Mouse (Mus musculus) hindbrain, embryonic 10.5 days (tissue): Measurements from ENCODE around the gene Pde4a. TPM values are rescaled to one million over a fixed set of nuclear protein-coding genes. Genes with fewer than 3 reads are reported as not detected.
"Not testable (repeated sequence)": the region's sequence is repeated elsewhere in the genome, so short reads cannot be mapped to it uniquely, and the experiment has no call there.

Source experiments
- DNase-seq: peaks from one replicate; pipeline ENCODE4 v3.0.0-alpha.2; 2017; ENCODE audit warnings: low spot score
- H3K27ac ChIP-seq: fragments of 300-500 bp; sonication (generic); 2 replicates; pipeline ENCODE4 v1.5.1; 2016; ENCODE audit warnings: mild to moderate bottlenecking, moderate library complexity
- H3K27me3 ChIP-seq: fragments of 300-500 bp; sonication (generic); 2 replicates; pipeline ENCODE4 v1.6.1; 2016; ENCODE audit warnings: mild to moderate bottlenecking; ENCODE audit not compliant: poor library complexity, insufficient read depth, severe bottlenecking
- H3K36me3 ChIP-seq: fragments of 300-500 bp; sonication (generic); 2 replicates; pipeline ENCODE4 v1.6.1; 2016; ENCODE audit warnings: mild to moderate bottlenecking, moderate library complexity
- H3K4me1 ChIP-seq: fragments of 300-500 bp; sonication (generic); replicated peaks from 2 replicates; pipeline ENCODE4 v1.6.1; 2016; ENCODE audit warnings: mild to moderate bottlenecking
- H3K4me3 ChIP-seq: fragments of 300-500 bp; sonication (generic); 2 replicates; pipeline ENCODE4 v1.5.1; 2016; ENCODE audit warnings: mild to moderate bottlenecking, moderate library complexity
- H3K9me3 ChIP-seq: fragments of 300-500 bp; sonication (generic); 2 replicates; pipeline ENCODE4 v1.6.1; 2016; ENCODE audit warnings: mild to moderate bottlenecking, moderate library complexity
- WGBS: fragments of 180-500 bp; shearing (Covaris S2); methylation state at CpG from one replicate; pipeline ENCODE4 v1.1.7; 2016; 5-methylcytosine and 5-hydroxymethylcytosine counted together
- polyA plus RNA-seq: library from polyadenylated mRNA; unstranded; fragments of >200 nt; fragmentation: Nextera tagmentation; extraction: Ambion mirVana; gene quantifications from 2 replicates; pipeline ENCODE4 v1.2.1, GENCODE M21; 2016

Pde4a gene
- polyA plus RNA-seq, 1 experiment from 2014 or later = 6.5 TPM

- Histone ChIP-seq H3K36me3 (no peaks in the 10 kb centered on the region), H3K27me3 (peaks cover 80% of the 10 kb centered on the region), H3K9me3 (no peaks in the 10 kb centered on the region), H3K4me1 (peaks cover 23% of the 10 kb centered on the region), H3K27ac (no peak overlapping the region), H3K4me3 (no peak overlapping the region)
- WGBS = 34% methylated on average over 17 of the region's 17 CpGs
- DNase-seq = no peak
Observed at GRCm38 (mm10) chr9:21249629-21250508, 84.4 kb downstream of the Pde4a start.

- 67% methylated on average over 2 of the region's 2 CpGs for WGBS
- H3K27me3 ChIP-seq = peaks cover 73% of the 10 kb centered on the region
- no peak overlapping the region for H3K27ac ChIP-seq
- H3K36me3 ChIP-seq = no peaks in the 10 kb centered on the region
- H3K4me3 ChIP-seq = no peak overlapping the region
- H3K9me3 ChIP-seq = no peaks in the 10 kb centered on the region
- peaks cover 19% of the 10 kb centered on the region for H3K4me1 ChIP-seq
- no peak for DNase-seq
Observed at GRCm38 (mm10) chr9:21250509-21250908, 85.0 kb downstream of the Pde4a start.

GRCm38 (mm10) chr9:21251116-21251735 lies 85.7 kb downstream of the Pde4a start:
- WGBS = 58% methylated on average over 13 of the region's 13 CpGs
- Histone ChIP-seq H3K4me1 (peaks cover 19% of the 10 kb centered on the region), H3K27ac (no peak overlapping the region), H3K36me3 (no peaks in the 10 kb centered on the region), H3K9me3 (no peaks in the 10 kb centered on the region), H3K4me3 (no peak overlapping the region), H3K27me3 (peaks cover 66% of the 10 kb centered on the region)
- no peak for DNase-seq

- no peaks in the 10 kb centered on the region for H3K36me3 ChIP-seq
- H3K27me3 ChIP-seq = peaks cover 32% of the 10 kb centered on the region
- H3K9me3 ChIP-seq = no peaks in the 10 kb centered on the region
- H3K27ac ChIP-seq = no peak overlapping the region
- no peak for DNase-seq
- no peak overlapping the region for H3K4me3 ChIP-seq
- peaks cover 8% of the 10 kb centered on the region; the same call in 1 of the 2 replicates for H3K4me1 ChIP-seq
Observed at GRCm38 (mm10) chr9:21254690-21255089, 89.2 kb downstream of the Pde4a start.

GRCm38 (mm10) chr9:21256349-21256748 lies 90.8 kb downstream of the Pde4a start:
- DNase-seq, H3K9me3 ChIP-seq, H3K27ac ChIP-seq, H3K36me3 ChIP-seq, H3K4me1 ChIP-seq, H3K4me3 ChIP-seq: not testable (repeated sequence)
- 77% methylated on average over 4 of the region's 4 CpGs for WGBS
- peaks cover 21% of the 10 kb centered on the region for H3K27me3 ChIP-seq

GRCm38 (mm10) chr9:21260491-21261040 lies 95.1 kb downstream of the Pde4a start:
- Histone ChIP-seq H3K27me3 (peaks cover 6% of the 10 kb centered on the region; the same call in 1 of the 2 replicates), H3K4me1 (peaks cover 9% of the 10 kb centered on the region), H3K9me3 (no peaks in the 10 kb centered on the region), H3K4me3 (no peak overlapping the region), H3K27ac (no peak overlapping the region), H3K36me3 (no peaks in the 10 kb centered on the region)
- 79% methylated on average over 6 of the region's 6 CpGs for WGBS
- no peak for DNase-seq

GRCm38 (mm10) chr9:21261831-21262230 lies 96.3 kb downstream of the Pde4a start:
- H3K9me3 ChIP-seq = no peaks in the 10 kb centered on the region
- peaks cover 4% of the 10 kb centered on the region for H3K36me3 ChIP-seq
- H3K4me3 ChIP-seq = no peak overlapping the region
- H3K27ac ChIP-seq = no peak overlapping the region
- peaks cover 6% of the 10 kb centered on the region; the same call in 1 of the 2 replicates for H3K27me3 ChIP-seq
- no peak for DNase-seq
- 63% methylated on average over 2 of the region's 2 CpGs for WGBS
- H3K4me1 ChIP-seq = peaks cover 21% of the 10 kb centered on the region

Other genes starting within 250 kb of the Pde4a start
- gene Dnmt1, start 205.8 kb upstream of the Pde4a start, polyA plus RNA-seq = 104 and 150 TPM in 2 replicates
- gene S1pr2, start 188.9 kb upstream of the Pde4a start, polyA plus RNA-seq = 24.2 and 25.2 TPM in 2 replicates
- gene Mrpl4, start 163.0 kb upstream of the Pde4a start, polyA plus RNA-seq = 136 and 150 TPM in 2 replicates
- 5.1 and 5.8 TPM in 2 replicates for gene Icam1, start 149.7 kb upstream of the Pde4a start, polyA plus RNA-seq
- 5.9 and 6.0 TPM in 2 replicates for gene Icam4, start 136.3 kb upstream of the Pde4a start, polyA plus RNA-seq
- gene Icam5, start 133.6 kb upstream of the Pde4a start, polyA plus RNA-seq = 0.07 TPM in 1 of 2 replicates, not detected in the other
- 1.0 TPM in 2 replicates for gene Zglp1, start 98.6 kb upstream of the Pde4a start, polyA plus RNA-seq
- gene Gm49373, start 92.6 kb upstream of the Pde4a start, polyA plus RNA-seq = 1.0 and 1.4 TPM in 2 replicates
- 64.4 and 66.3 TPM in 2 replicates for gene Fdx1l, start 92.1 kb upstream of the Pde4a start, polyA plus RNA-seq
- 2.9 and 3.7 TPM in 2 replicates for gene Gm38431, start 73.7 kb upstream of the Pde4a start, polyA plus RNA-seq
- gene Raver1, start 73.7 kb upstream of the Pde4a start, polyA plus RNA-seq = 94.3 and 103 TPM in 2 replicates
- gene Tyk2, start 34.5 kb upstream of the Pde4a start, polyA plus RNA-seq = 15.3 and 15.5 TPM in 2 replicates
- 333 and 374 TPM in 2 replicates for gene Cdc37, start 15.7 kb upstream of the Pde4a start, polyA plus RNA-seq
- gene Keap1, start 73.6 kb downstream of the Pde4a start, polyA plus RNA-seq = 46.5 and 50.0 TPM in 2 replicates
- gene S1pr5, start 82.7 kb downstream of the Pde4a start, polyA plus RNA-seq = 0.20 and 0.35 TPM in 2 replicates
- gene Atg4d, start 99.6 kb downstream of the Pde4a start, polyA plus RNA-seq = 52.3 and 59.4 TPM in 2 replicates
- 17.6 and 19.4 TPM in 2 replicates for gene Kri1, start 122.3 kb downstream of the Pde4a start, polyA plus RNA-seq
- 58.4 and 73.5 TPM in 2 replicates for gene Cdkn2d, start 125.7 kb downstream of the Pde4a start, polyA plus RNA-seq
- 4.8 and 14.6 TPM in 2 replicates for gene Ap1m2, start 146.6 kb downstream of the Pde4a start, polyA plus RNA-seq
- gene Slc44a2, start 155.0 kb downstream of the Pde4a start, polyA plus RNA-seq = 68.7 and 75.7 TPM in 2 replicates
- gene Ilf3, start 202.2 kb downstream of the Pde4a start, polyA plus RNA-seq = 270 and 300 TPM in 2 replicates
- gene Qtrt1, start 246.1 kb downstream of the Pde4a start, polyA plus RNA-seq = 63.3 and 68.7 TPM in 2 replicates